Mouse (Mus musculus): Measurements from ENCODE around the gene Emd.

The Emd gene

DNA sequence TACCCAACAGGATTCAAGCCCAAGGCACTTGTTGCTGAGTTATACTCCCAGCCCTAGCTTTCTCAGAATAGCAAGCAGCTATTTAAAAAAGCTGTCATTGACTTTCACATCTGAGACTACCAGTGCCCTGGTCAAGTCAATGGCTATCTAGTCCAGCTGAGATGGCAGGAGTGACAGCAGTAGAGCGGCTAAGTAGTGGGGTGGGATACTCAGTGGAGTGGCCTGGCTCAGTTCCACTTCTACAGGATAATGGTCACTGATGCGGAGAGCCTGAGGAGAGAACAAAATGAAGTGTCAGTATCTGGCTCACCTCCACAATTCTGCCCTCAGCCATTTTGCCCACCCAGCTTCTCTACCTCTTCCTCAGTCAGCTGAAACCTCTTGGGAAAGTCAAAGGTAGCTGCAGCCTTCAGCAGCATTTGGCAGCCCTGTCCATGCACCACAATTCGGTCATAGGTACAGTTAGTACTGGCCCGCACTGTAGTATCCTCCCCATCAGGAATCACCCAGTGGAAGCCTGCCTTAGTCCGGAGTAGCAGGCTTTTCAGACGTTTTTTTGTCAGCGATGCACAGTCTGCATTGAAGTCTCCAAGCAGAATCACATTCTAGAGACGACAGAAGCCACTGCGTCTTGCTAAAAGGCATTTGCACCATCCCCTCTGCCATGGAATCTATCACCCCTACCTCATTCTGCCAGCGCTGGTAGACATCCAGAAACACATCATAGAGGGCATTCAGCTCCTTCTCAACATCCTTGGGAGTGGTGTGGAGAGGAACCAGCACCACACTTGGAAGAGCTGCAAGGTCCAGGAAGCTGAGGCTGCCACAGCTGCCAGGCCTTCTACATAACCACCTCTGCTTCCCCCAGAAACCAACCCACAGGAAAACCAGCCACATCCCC, 19.2 kb downstream of the Emd start:
- DNase-seq (ENCODE audit: inconsistent ontology term) = no peak

GRCm38 (mm10) chrX:74277916-74278315, 23.4 kb downstream of the Emd start:
- DNase-seq (ENCODE audit: inconsistent ontology term) = no peak

DNA sequence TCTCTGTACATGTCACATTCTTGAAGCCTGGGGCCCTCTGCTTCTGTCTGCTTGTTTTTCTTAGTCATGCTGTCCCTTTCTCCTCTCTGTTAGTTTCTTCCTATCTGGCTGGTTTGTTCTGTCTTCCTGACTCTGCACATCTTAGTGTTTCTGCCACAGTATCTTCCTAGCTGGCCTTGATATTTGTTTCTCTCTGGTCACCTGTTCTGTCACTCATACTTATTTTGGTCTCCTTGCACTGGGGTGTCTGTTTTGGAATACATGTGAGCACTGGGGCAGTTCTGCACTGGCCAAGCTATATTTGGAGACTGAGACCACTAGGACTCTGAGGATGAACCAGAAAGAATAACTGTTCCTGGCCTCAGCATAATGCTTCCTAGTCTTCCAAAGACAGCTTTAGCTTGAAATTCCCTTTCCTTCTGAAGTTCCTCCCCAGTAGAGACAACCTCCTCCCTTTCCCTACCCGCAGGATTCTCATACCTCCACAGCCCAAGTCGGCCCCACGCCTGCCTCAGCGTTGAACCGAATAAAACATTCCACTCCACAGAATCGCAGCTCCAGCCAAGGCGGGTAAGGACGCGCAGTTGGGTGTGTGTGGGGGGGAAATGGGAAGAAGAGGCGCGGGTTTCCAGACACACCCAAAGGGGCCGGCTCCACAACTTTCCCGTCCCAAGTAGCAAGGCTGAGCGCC, 26.7 kb downstream of the Emd start:
- no peak for DNase-seq (ENCODE audit: inconsistent ontology term)

GRCm38 (mm10) chrX:74281732-74282394, 27.4 kb downstream of the Emd start, which contains the start of the genes Taz and Dnase1l1:
Taz (plus strand) TSS chrX:74281912.
Dnase1l1 (minus strand) TSS chrX:74282337.
- peak; percentile 89 for DNase-seq (ENCODE audit: inconsistent ontology term)

DNA sequence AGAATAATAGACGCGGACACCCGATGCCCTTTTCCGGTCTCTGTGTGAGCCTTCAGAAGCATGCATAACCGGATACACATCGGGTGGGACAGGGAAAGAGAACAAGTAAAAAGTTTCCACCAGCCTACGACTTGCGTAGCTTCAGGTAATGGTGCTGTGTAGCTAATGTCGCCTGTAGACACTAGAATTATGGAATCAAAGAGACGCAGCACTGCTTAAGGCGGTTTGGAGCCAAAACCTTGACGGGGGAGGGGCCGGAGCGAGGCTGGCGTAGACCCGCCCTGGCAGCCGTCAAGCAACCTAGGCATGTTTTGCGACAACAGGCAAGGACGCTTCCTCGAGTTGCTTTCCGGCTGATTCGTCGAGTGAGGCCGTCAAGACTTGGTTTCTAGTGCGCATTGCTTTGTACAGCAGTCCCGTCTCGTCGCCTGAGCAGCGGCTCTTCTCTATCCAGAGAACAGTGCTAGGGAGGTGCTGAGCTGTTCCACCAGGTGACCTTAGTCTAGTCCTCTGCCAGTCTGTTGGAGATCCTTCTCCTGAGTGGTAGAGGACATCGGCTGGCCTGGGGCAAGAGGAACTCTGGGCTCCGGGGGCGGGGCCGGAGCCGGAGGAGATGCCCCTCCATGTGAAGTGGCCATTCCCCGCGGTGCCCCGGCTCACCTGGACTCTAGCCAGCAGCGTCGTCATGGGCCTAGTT, 28.1 kb downstream of the Emd start:
- DNase-seq (ENCODE audit: inconsistent ontology term) = peak; percentile 87

- DNase-seq (ENCODE audit: inconsistent ontology term) = no peak
These were observed 28.6 kb downstream of the Emd start for GRCm38 (mm10) chrX:74283092-74283437.

- no peak for DNase-seq (ENCODE audit: inconsistent ontology term)
These were observed 38.9 kb downstream of the Emd start for GRCm38 (mm10) chrX:74293431-74293830.

- DNase-seq (ENCODE audit: inconsistent ontology term) = peak; percentile 95
These were observed 42.3 kb downstream of the Emd start, which contains the start of gene Atp6ap1 for GRCm38 (mm10) chrX:74296538-74297448. Atp6ap1 (plus strand) TSS chrX:74297097.

DNA sequence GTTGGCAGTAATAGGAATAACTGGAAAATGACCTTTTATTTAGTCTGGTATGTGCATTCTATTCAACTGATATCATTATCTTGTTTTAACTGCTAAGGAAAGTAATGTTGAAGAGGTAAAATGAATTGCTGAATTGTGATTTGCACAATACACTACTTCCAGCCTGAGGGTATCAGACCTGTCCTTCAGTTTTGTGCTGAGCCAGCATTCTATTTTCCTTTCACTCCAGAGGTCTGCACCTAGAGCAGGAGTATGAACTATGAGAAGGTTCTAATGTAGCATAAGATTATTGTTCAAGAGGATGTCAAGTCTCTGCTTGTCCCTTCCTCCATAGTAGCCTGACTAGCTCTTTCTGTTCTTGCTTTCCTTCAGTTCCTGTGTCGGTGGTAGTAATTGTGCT, 43.9 kb downstream of the Emd start:
- DNase-seq (ENCODE audit: inconsistent ontology term) = no peak

DNA sequence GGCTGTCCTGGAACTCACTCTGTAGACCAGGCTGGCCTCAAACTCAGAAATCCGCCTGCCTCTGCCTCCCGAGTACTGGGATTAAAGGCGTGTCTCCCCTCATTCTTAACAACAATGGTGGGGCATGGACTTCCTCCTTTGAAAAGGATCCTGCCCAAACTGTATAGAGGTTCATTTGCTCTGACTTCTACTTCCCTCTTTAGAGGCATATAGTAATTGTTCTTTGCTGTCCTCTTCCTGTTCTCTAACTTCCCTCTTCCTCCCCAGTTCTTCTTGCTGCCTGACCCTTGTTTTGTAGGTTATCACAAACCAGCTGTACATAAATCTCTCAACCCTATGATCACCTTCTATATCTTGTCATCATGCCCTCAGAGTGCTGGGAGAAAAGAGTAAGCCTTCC, 45.2 kb downstream of the Emd start:
- no peak for DNase-seq (ENCODE audit: inconsistent ontology term)

DNA sequence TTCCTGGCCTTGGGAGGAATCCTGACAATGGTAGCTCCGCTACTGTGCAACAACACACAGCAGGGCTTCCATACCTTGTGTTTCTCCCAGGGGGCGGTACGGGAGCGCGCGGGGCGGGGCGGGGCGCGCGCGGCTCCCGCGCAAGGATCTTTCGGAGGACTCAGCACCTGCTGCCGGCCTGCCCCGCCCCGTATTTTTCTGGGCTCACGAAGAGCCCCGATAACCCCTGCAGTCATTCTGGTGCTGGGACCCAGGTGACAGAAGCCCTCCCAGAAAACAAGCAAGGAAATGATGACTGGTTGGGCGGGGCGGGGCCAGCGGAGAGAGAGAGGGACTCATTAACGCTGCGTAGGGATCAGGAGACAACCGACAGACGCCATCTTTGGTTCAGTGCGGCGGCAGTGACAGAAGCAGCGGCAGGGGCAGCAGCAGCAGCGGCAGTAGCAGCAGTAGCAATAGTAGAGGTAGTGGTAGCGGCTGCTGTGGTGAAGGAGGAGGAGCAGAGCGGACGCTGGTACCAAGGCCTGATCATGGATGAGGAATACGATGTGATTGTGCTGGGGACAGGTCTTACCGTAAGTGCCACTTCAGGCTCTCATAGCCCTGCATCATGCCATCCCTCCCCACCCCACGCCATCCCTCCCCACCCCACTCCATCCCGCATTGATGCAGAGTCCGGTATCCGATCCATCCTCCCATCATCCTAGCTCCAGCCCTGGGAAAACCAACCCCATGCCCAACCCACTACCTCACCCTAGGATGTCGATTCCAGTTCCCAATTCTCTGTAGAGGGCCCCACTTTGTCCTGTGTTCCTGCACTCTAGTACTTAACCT, 50.6 kb downstream of the Emd start, which contains the start of gene Gdi1:
Gene Gdi1, plus strand, starts transcription at position 132 of the 834 bp plus-strand sequence.
- DNase-seq (ENCODE audit: inconsistent ontology term) = peak; percentile 92

Measured in Muller cell, postnatal 12 days (primary cell).